Mouse (Mus musculus) heart, postnatal 0 days (tissue): ENCODE data around the gene Itga11.
A peak's percentile ranks its signal among the peaks of the same experiment; 100 is the strongest.

ENCODE experiments used
- CTCF ChIP-seq: IDR thresholded peaks from 2 replicates; pipeline ENCODE4 v1.5.1; 2016; ENCODE audit warnings: antibody characterized with exemption, control low read depth, low read depth
- EP300 ChIP-seq: IDR thresholded peaks from 2 replicates; pipeline ENCODE4 v1.6.1; 2016; ENCODE audit warnings: antibody characterized with exemption, low read depth

GRCm38 (mm10) chr9:62784233-62784632 is 106.6 kb downstream of the Itga11 start:
- 0 out of 2 replicates have a peak, but pooled peaks have one; percentile 7 for TF ChIP-seq CTCF
- no peak for TF ChIP-seq EP300
